Mouse (Mus musculus): ENCODE measurements around the gene Tcf7l1.

Tcf7l1 gene

GRCm38 (mm10) chr6:72593011-72593803 lies 195.8 kb downstream of the Tcf7l1 start:
- in situ Hi-C loops (cut with MboI) = no loop called here

GRCm38 (mm10) chr6:72590111-72590510 lies 198.9 kb downstream of the Tcf7l1 start:
- in situ Hi-C loops (cut with MboI) = no loop called here

GRCm38 (mm10) chr6:72588307-72588706 lies 200.7 kb downstream of the Tcf7l1 start:
- in situ Hi-C loops (cut with MboI) = no loop called here

- in situ Hi-C loops (cut with MboI) = no loop called here
These were observed 202.4 kb downstream of the Tcf7l1 start for GRCm38 (mm10) chr6:72586701-72587100.

- in situ Hi-C loops (cut with MboI) = no loop called here
These were observed 204.9 kb downstream of the Tcf7l1 start for GRCm38 (mm10) chr6:72584154-72584553.

GRCm38 (mm10) chr6:72583211-72583839 lies 205.7 kb downstream of the Tcf7l1 start:
- in situ Hi-C loops (cut with MboI) = no loop called here

- in situ Hi-C loops (cut with MboI) = no loop called here
These were observed 207.2 kb downstream of the Tcf7l1 start for GRCm38 (mm10) chr6:72581625-72582382.
